Mouse (Mus musculus) stomach, postnatal 0 days (tissue): ENCODE results near the gene Syn2. TPM values are rescaled to one million over a fixed set of nuclear protein-coding genes. Genes with fewer than 3 reads are reported as not detected.

Source experiments
- ATAC-seq: fragments of 200-750 bp; cut with Nextera tagmentation; 2 replicates; pipeline ENCODE4 v1.8.0; 2017; ENCODE audit not compliant: low FRiP score, low TSS enrichment
- DNase-seq: peaks from one replicate; pipeline ENCODE4 v3.0.0-alpha.2; 2016; ENCODE audit warnings: low spot score
- H3K27ac ChIP-seq: fragments of 300-500 bp; sonication (generic); replicated peaks from 2 replicates; pipeline ENCODE4 v1.5.1; 2014; ENCODE audit warnings: mild to moderate bottlenecking, control low read depth
- H3K27me3 ChIP-seq: fragments of 300-500 bp; sonication (generic); 2 replicates; pipeline ENCODE4 v1.6.1; 2014; ENCODE audit warnings: low read length; ENCODE audit not compliant: control insufficient read depth, insufficient read depth
- H3K36me3 ChIP-seq: fragments of 300-500 bp; sonication (generic); 2 replicates; pipeline ENCODE4 v1.6.1; 2014; ENCODE audit warnings: low read length, mixed read lengths; ENCODE audit not compliant: control insufficient read depth, insufficient read depth
- H3K4me1 ChIP-seq: fragments of 300-500 bp; sonication (generic); replicated peaks from 2 replicates; pipeline ENCODE4 v1.6.1; 2014; ENCODE audit warnings: antibody characterized with exemption; ENCODE audit not compliant: control insufficient read depth, insufficient read depth
- H3K4me2 ChIP-seq: fragments of 300-500 bp; sonication (generic); replicated peaks from 2 replicates; pipeline ENCODE4 v1.6.1; 2014; ENCODE audit warnings: low read depth, mild to moderate bottlenecking, control low read depth, moderate library complexity
- H3K4me3 ChIP-seq: fragments of 300-500 bp; sonication (generic); 2 replicates; pipeline ENCODE4 v1.5.1; 2014; ENCODE audit warnings: low read depth, low read length, control low read depth
- H3K9ac ChIP-seq: fragments of 300-500 bp; sonication (generic); 2 replicates; pipeline ENCODE4 v1.6.1; 2014; ENCODE audit warnings: mild to moderate bottlenecking, low read length, control low read depth, mixed read lengths
- H3K9me3 ChIP-seq: fragments of 300-500 bp; sonication (generic); 2 replicates; pipeline ENCODE4 v1.6.1; 2016; ENCODE audit warnings: low read length; ENCODE audit not compliant: control insufficient read depth
- CTCF ChIP-seq: IDR thresholded peaks from 2 replicates; pipeline ENCODE4 v1.5.1; 2016; ENCODE audit warnings: antibody characterized with exemption, low read depth, mild to moderate bottlenecking, moderate library complexity
- EP300 ChIP-seq: optimal IDR thresholded peaks from 2 replicates; pipeline ENCODE3; 2016; ENCODE audit warnings: antibody characterized with exemption
- WGBS: fragments of 180-500 bp; shearing (Covaris S2); extraction: QIAGEN DNeasy Blood & Tissue Kit; methylation state at CpG from one replicate; pipeline ENCODE4 v1.1.7; 2014; 5-methylcytosine and 5-hydroxymethylcytosine counted together
- polyA plus RNA-seq: library from polyadenylated mRNA; unstranded; fragments of >200 nt; fragmentation: Nextera tagmentation; extraction: Ambion mirVana; gene quantifications from 2 replicates; pipeline ENCODE4 v1.2.1, GENCODE M21; 2015

Gene Syn2
- polyA plus RNA-seq, 1 experiment from 2014 or later, result 4.5 TPM

- Histone ChIP-seq H3K4me2 (peak overlapping the region; percentile 27; the same call in 1 of the 2 replicates), H3K9me3 (no peaks in the 10 kb centered on the region), H3K36me3 (no peaks in the 10 kb centered on the region), H3K27me3 (no peaks in the 10 kb centered on the region), H3K9ac (no peak overlapping the region), H3K4me3 (no peak overlapping the region), H3K4me1 (no peaks in the 10 kb centered on the region), H3K27ac (peak overlapping the region; percentile 58)
- no peak for ATAC-seq
- no peak for DNase-seq
- TF ChIP-seq EP300, result no peak
- no peak for TF ChIP-seq CTCF
- WGBS, result 58% methylated on average over 12 of the region's 12 CpGs
Observed at GRCm38 (mm10) chr6:115312780-115313179, 178.1 kb downstream of the Syn2 start.

DNA sequence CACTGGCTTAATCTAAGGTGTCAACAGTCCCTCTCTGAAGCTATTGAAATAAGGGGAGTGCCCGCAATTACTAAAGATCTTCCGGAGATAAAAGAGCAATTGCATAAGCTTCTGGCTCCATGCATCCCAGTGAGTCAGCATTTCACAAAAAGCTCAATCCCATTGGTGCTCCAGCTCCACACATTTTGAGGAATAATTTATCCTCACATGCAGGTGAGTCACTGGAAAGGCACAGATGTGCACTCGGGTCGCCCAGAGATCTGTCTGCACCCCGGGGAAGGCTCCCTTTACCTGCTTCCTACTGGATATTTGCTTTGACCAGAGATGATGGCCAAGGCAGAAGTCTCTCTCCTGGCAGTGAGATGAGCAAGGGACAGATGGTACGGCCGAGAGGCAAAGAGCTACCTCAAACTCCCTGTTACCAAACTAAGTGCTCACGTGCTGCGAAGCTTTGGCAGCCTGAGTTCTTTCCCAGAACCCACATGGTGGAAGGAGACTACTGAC, 178.6 kb downstream of the Syn2 start:
- Histone ChIP-seq H3K9ac (no peak overlapping the region), H3K4me2 (no peak overlapping the region), H3K4me3 (no peak overlapping the region), H3K27me3 (no peaks in the 10 kb centered on the region), H3K4me1 (no peaks in the 10 kb centered on the region), H3K9me3 (no peaks in the 10 kb centered on the region), H3K36me3 (no peaks in the 10 kb centered on the region), H3K27ac (peak overlapping the region; percentile 58)
- WGBS, result 46% methylated on average over 9 of the region's 9 CpGs
- ATAC-seq, result peak; percentile 64
- peak; percentile 41 for DNase-seq
- no peak for TF ChIP-seq CTCF
- peak; percentile 80 for TF ChIP-seq EP300

- H3K9me3 ChIP-seq, result no peaks in the 10 kb centered on the region
- no peak overlapping the region for H3K9ac ChIP-seq
- no peaks in the 10 kb centered on the region for H3K36me3 ChIP-seq
- no peak overlapping the region for H3K4me3 ChIP-seq
- WGBS, result 34% methylated on average over 7 of the region's 7 CpGs
- peak overlapping the region; percentile 58 for H3K27ac ChIP-seq
- no peaks in the 10 kb centered on the region for H3K27me3 ChIP-seq
- ATAC-seq (peak; percentile 55; the same call in 1 of the 2 replicates), DNase-seq (peak; percentile 30)
- H3K4me2 ChIP-seq, result no peak overlapping the region
- H3K4me1 ChIP-seq, result no peaks in the 10 kb centered on the region
- TF ChIP-seq EP300 (no peak), CTCF (no peak)
Observed at GRCm38 (mm10) chr6:115313910-115314309, 179.2 kb downstream of the Syn2 start.

DNA sequence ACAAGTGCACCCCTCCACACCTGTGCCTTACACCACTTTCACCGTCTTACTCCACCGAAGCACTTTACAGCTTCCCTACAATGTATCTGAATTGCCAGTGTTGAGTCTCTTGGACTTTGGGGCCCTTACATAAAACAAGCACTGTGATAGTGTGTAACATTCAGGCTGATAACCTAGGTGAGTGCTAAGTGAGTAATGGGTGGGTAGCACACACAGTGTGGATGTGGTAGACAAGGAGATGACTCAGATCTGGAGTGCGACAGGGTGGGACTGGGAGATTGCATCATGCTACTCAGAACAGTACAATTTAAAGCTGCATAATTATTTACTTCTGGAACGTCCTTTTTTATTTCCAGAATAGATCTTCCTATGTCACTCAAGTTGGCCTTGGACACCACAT, 181.1 kb downstream of the Syn2 start:
- Histone ChIP-seq H3K9ac (no peak overlapping the region), H3K9me3 (no peaks in the 10 kb centered on the region), H3K36me3 (no peaks in the 10 kb centered on the region), H3K27ac (peak overlapping the region; percentile 0; the same call in 1 of the 2 replicates), H3K4me3 (no peak overlapping the region), H3K27me3 (no peaks in the 10 kb centered on the region), H3K4me2 (no peak overlapping the region), H3K4me1 (no peaks in the 10 kb centered on the region)
- ATAC-seq (peak; percentile 92), DNase-seq (peak; percentile 35)
- WGBS, result 55% methylated on average over 4 of the region's 4 CpGs
- TF ChIP-seq EP300 (no peak), CTCF (no peak)

GRCm38 (mm10) chr6:115316811-115317221, 182.1 kb downstream of the Syn2 start:
- peak; percentile 31 for DNase-seq

DNA sequence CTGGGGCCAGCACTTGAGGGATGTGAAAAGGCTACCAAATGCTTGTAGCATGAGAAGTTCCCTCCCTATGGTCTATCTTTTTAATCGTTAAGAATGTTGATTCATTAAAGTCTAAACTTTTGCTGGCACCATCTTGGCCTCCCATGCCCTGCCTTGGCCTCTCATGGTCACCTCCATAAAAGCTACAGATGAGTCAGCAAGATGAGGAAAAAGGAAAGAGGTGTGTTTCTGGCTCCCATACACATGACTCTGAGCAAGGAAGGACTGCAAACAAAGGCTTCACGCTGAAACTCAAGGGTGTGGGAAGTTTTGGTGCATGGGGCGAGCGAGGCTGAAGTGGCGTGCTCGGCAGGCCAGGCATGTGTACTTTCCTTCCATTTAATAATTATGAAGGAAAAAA, 184.1 kb downstream of the Syn2 start:
- Histone ChIP-seq H3K36me3 (no peaks in the 10 kb centered on the region), H3K4me1 (no peaks in the 10 kb centered on the region), H3K9ac (no peak overlapping the region), H3K9me3 (no peaks in the 10 kb centered on the region), H3K27me3 (no peaks in the 10 kb centered on the region), H3K4me2 (no peak overlapping the region), H3K4me3 (no peak overlapping the region), H3K27ac (peak overlapping the region; percentile 79)
- DNase-seq, result peak; percentile 57
- TF ChIP-seq CTCF, result no peak
- TF ChIP-seq EP300, result no peak
- 41% methylated on average over 6 of the region's 6 CpGs for WGBS
- peak; percentile 79 for ATAC-seq

More at GRCm38 (mm10) chr6:115316811-115317221, 182.1 kb downstream of the Syn2 start:
- ATAC-seq, result no peak
- Histone ChIP-seq H3K4me3 (no peak overlapping the region), H3K9me3 (no peaks in the 10 kb centered on the region), H3K27ac (peak overlapping the region; percentile 56; the same call in 1 of the 2 replicates), H3K4me2 (no peak overlapping the region), H3K4me1 (no peaks in the 10 kb centered on the region), H3K9ac (no peak overlapping the region), H3K36me3 (no peaks in the 10 kb centered on the region), H3K27me3 (no peaks in the 10 kb centered on the region)
- WGBS, result 53% methylated on average over 11 of the region's 11 CpGs
- TF ChIP-seq CTCF (no peak), EP300 (no peak)
